Comparison of ENCODE assay signal across 26 mouse cellular contexts in the genomic region with DNA sequence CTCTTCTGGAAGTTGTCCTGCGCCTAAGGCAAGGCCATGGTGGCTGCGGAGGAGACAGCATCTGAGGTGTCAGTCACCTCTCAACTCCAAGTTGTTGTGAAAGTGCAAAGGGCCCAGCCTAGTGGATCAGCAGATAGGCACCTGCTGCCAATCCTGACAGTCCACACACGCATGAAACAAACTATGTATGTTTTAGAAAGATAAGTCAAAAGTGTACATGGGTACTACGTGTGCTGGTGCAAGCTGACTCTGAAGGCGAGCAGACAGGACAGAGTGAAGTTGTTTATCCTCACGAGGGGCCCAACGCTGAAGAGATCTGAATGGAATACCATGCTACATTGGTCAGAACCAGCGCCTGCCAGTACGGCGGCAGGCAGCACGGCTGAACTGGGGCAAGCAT. TPM values are rescaled to one million over a fixed set of nuclear protein-coding genes. Genes with fewer than 3 reads are reported as not detected.
A peak's percentile ranks its signal among the peaks of the same experiment; 100 is the strongest.
DNase-seq lines count a peak whose midpoint lies in the region; ATAC-seq and TF ChIP-seq lines count a peak whose summit lies in the region.
"Had no signal": no experiment of that assay in that cellular context is flagged by ENCODE, and none has a peak within 500 bp of the region (broad histone marks: within the 10 kb centered on the region; RNA-seq: fewer than 3 reads in every experiment).

No protein-coding gene starts in this region.

- no peak overlapping the region for H3K27ac ChIP-seq in liver, embryonic 11.5 days (ENCODE audit: low read depth, low read length)
- peak overlapping the region; percentile 47; the same call in 1 of the 2 replicates for H3K27ac ChIP-seq in liver, embryonic 13.5 days
- H3K27ac ChIP-seq in liver, embryonic 15.5 days (replicated peaks), result peak overlapping the region; percentile 11
- no peak overlapping the region for H3K27ac ChIP-seq in liver, postnatal 0 days (ENCODE audit: low read depth)
- H3K27ac ChIP-seq: embryonic facial prominence, embryonic 10.5 days; embryonic facial prominence, embryonic 12.5 days; forebrain, embryonic 13.5 days; forebrain, embryonic 15.5 days had no signal

- no peak overlapping the region for H3K9ac ChIP-seq in liver, embryonic 11.5 days (ENCODE audit: low read depth, low read length)
- no peak overlapping the region for H3K9ac ChIP-seq in liver, embryonic 13.5 days
- no peak overlapping the region for H3K9ac ChIP-seq in liver, embryonic 15.5 days
- H3K9ac ChIP-seq in liver, postnatal 0 days (replicated peaks), result no peak overlapping the region
- H3K9ac ChIP-seq: embryonic facial prominence, embryonic 12.5 days; forebrain, embryonic 13.5 days; forebrain, embryonic 15.5 days had no signal

- 89% methylated on average over 11 of the region's 11 CpGs for WGBS in liver, embryonic 11.5 days
- WGBS in liver, embryonic 13.5 days (ENCODE audit: insufficient replicate concordance), result 75% methylated on average over 11 of the region's 11 CpGs
- 77% methylated on average over 11 of the region's 11 CpGs for WGBS in liver, embryonic 15.5 days (ENCODE audit: insufficient replicate concordance)
- 80% methylated on average over 11 of the region's 11 CpGs for WGBS in liver, postnatal 0 days (ENCODE audit: insufficient replicate concordance)

- no peaks in the 10 kb centered on the region for H3K27me3 ChIP-seq in liver, embryonic 11.5 days (replicated peaks; ENCODE audit: control insufficient read depth, insufficient read depth, low read length)
- no peaks in the 10 kb centered on the region for H3K27me3 ChIP-seq in liver, embryonic 13.5 days
- H3K27me3 ChIP-seq in liver, embryonic 15.5 days, result no peaks in the 10 kb centered on the region
- no peaks in the 10 kb centered on the region for H3K27me3 ChIP-seq in liver, postnatal 0 days (ENCODE audit: insufficient read depth, low read length)
- H3K27me3 ChIP-seq: CH12.LX; embryonic facial prominence, embryonic 12.5 days; forebrain, embryonic 13.5 days; forebrain, embryonic 15.5 days; Patski had no signal

- no peaks in the 10 kb centered on the region for H3K4me1 ChIP-seq in liver, embryonic 11.5 days (replicated peaks; ENCODE audit: control insufficient read depth, insufficient read depth, low read length)
- peaks cover 9% of the 10 kb centered on the region for H3K4me1 ChIP-seq in liver, embryonic 13.5 days (replicated peaks)
- H3K4me1 ChIP-seq in liver, embryonic 15.5 days (replicated peaks), result peaks cover 22% of the 10 kb centered on the region; the same call in 1 of the 2 replicates
- H3K4me1 ChIP-seq in liver, postnatal 0 days (ENCODE audit: insufficient read depth), result no peaks in the 10 kb centered on the region
- H3K4me1 ChIP-seq: embryonic facial prominence, embryonic 10.5 days; embryonic facial prominence, embryonic 12.5 days; forebrain, embryonic 13.5 days; forebrain, embryonic 15.5 days had no signal

- TF ChIP-seq CTCF in liver, postnatal 0 days (IDR thresholded peaks at IDR 0.05; ENCODE audit: low read depth), result no peak

- peaks cover 22% of the 10 kb centered on the region for H3K36me3 ChIP-seq in liver, embryonic 11.5 days (ENCODE audit: control insufficient read depth, insufficient read depth, low read length)
- peaks cover 82% of the 10 kb centered on the region for H3K36me3 ChIP-seq in liver, embryonic 13.5 days
- peaks cover 87% of the 10 kb centered on the region for H3K36me3 ChIP-seq in liver, embryonic 15.5 days (replicated peaks)
- H3K36me3 ChIP-seq in liver, postnatal 0 days (replicated peaks; ENCODE audit: insufficient read depth, low read length), result peaks cover 55% of the 10 kb centered on the region

- no peak overlapping the region for H3K4me2 ChIP-seq in liver, embryonic 11.5 days
- no peak overlapping the region for H3K4me2 ChIP-seq in liver, embryonic 13.5 days
- no peak overlapping the region for H3K4me2 ChIP-seq in liver, embryonic 15.5 days
- H3K4me2 ChIP-seq in liver, postnatal 0 days (ENCODE audit: low read depth, low read length), result no peak overlapping the region
- H3K4me2 ChIP-seq: embryonic facial prominence, embryonic 12.5 days; forebrain, embryonic 13.5 days; forebrain, embryonic 15.5 days had no signal

- H3K9me3 ChIP-seq in liver, embryonic 11.5 days (ENCODE audit: control insufficient read depth, low read length), result no peaks in the 10 kb centered on the region
- H3K9me3 ChIP-seq in liver, embryonic 13.5 days (replicated peaks), result no peaks in the 10 kb centered on the region
- no peaks in the 10 kb centered on the region for H3K9me3 ChIP-seq in liver, embryonic 15.5 days (replicated peaks)
- H3K9me3 ChIP-seq in liver, postnatal 0 days (ENCODE audit: low read length), result no peaks in the 10 kb centered on the region
- H3K9me3 ChIP-seq: embryonic facial prominence, embryonic 10.5 days; embryonic facial prominence, embryonic 12.5 days; forebrain, embryonic 13.5 days; forebrain, embryonic 15.5 days; G1E had no signal

- peak; percentile 69 for ATAC-seq in liver, embryonic 11.5 days (replicated peaks; ENCODE audit: low FRiP score)
- ATAC-seq in liver, embryonic 13.5 days (ENCODE audit: low read depth), result peak; percentile 72
- ATAC-seq in liver, embryonic 15.5 days (ENCODE audit: insufficient read depth), result peak; percentile 81
- peak; percentile 81 for ATAC-seq in liver, postnatal 0 days
- ATAC-seq: activated CD4-positive, CD25-positive, alpha-beta regulatory T cell, adult 4 months; CD4-positive, CD25-positive, alpha-beta regulatory T cell, adult 4 months; forebrain, embryonic 13.5 days; forebrain, embryonic 15.5 days; Patski had no signal

- DNase-seq in liver, embryonic 11.5 days (ENCODE audit: low spot score), result no peak
- DNase-seq in liver, result no peak
- DNase-seq in liver, embryonic 13.5 days, result no peak
- DNase-seq in liver, postnatal 0 days, result no peak
- DNase-seq in lung, postnatal 25 days (ENCODE audit: low spot score), result no peak
- no peak for DNase-seq in heart, adult 9 months (ENCODE audit: low spot score in 2 of 2)
- no peak for DNase-seq in adrenal gland, adult 18-20 months (ENCODE audit: low spot score in 2 of 2)
- DNase-seq: adrenal gland, adult 2 months; adrenal gland, postnatal 10 days; adrenal gland, postnatal 25 days; B cell, adult 2 months; cerebellum, adult 11-12 months; cerebellum, adult 2 months; cerebellum, adult 9-10 months; cerebellum, postnatal 10 days; cerebellum, postnatal 25 days had no signal

- TF ChIP-seq EP300 in liver, postnatal 0 days (IDR thresholded peaks at IDR 0.05; ENCODE audit: low read depth), result peak; percentile 69

- H3K4me3 ChIP-seq in liver, embryonic 11.5 days (ENCODE audit: low read depth, low read length), result no peak overlapping the region
- no peak overlapping the region for H3K4me3 ChIP-seq in liver, embryonic 13.5 days (replicated peaks)
- H3K4me3 ChIP-seq in liver, embryonic 15.5 days (replicated peaks), result no peak overlapping the region
- no peak overlapping the region for H3K4me3 ChIP-seq in liver, postnatal 0 days (ENCODE audit: low read depth, low read length)
- H3K4me3 ChIP-seq: embryonic facial prominence, embryonic 10.5 days; embryonic facial prominence, embryonic 12.5 days; forebrain, embryonic 13.5 days; forebrain, embryonic 15.5 days had no signal

RNA-seq across cellular contexts. Expression of gene Dync1h1, which starts 36.4 kb away (rescaled TPM):
- polyA plus RNA-seq in liver, embryonic 11.5 days (2014; fragmentation: Nextera tagmentation; extraction: Ambion mirVana), result 36.0 and 38.9 TPM in 2 replicates
- polyA plus RNA-seq in liver, embryonic 13.5 days (2015; fragmentation: Nextera tagmentation; extraction: Ambion mirVana), result 11.1 and 13.5 TPM in 2 replicates
- 11.2 and 14.6 TPM in 2 replicates for polyA plus RNA-seq in liver, embryonic 15.5 days (2015; fragmentation: Nextera tagmentation; extraction: Ambion mirVana)
- 7.2 and 8.3 TPM in 2 replicates for polyA plus RNA-seq in liver, postnatal 0 days (2015; fragmentation: Nextera tagmentation; extraction: Ambion mirVana)
- 100 to 1,000 TPM; 122 to 124 TPM for total RNA-seq in adrenal gland, adult 18-20 months (2021)

Comparison
In these comparisons a context has a peak if more than half of its experiments do, and no peak if none do; other contexts are left out.
1. H3K27ac ChIP-seq: peak in liver, embryonic 13.5 days (single experiment) and liver, embryonic 15.5 days (single experiment); none in liver, embryonic 11.5 days (single experiment) and liver, postnatal 0 days (single experiment).
2. Peak in every context shown above with its lines, with median percentiles within 50 percentile points of each other: ATAC-seq.